Mouse (Mus musculus) v-Abl transformed pro-B cells (cell line): ENCODE measurements around the gene Gm7029.

Source experiments
- in situ Hi-C, 2 experiments: fragments of 400-800 bp; cut with MboI; formaldehyde crosslinking; loops; one replicate each; pipeline ENCODE4 v1.15.1; 2025; ENCODE audit not compliant: unreplicated experiment in 2 of 2

Gene Gm7029

DNA sequence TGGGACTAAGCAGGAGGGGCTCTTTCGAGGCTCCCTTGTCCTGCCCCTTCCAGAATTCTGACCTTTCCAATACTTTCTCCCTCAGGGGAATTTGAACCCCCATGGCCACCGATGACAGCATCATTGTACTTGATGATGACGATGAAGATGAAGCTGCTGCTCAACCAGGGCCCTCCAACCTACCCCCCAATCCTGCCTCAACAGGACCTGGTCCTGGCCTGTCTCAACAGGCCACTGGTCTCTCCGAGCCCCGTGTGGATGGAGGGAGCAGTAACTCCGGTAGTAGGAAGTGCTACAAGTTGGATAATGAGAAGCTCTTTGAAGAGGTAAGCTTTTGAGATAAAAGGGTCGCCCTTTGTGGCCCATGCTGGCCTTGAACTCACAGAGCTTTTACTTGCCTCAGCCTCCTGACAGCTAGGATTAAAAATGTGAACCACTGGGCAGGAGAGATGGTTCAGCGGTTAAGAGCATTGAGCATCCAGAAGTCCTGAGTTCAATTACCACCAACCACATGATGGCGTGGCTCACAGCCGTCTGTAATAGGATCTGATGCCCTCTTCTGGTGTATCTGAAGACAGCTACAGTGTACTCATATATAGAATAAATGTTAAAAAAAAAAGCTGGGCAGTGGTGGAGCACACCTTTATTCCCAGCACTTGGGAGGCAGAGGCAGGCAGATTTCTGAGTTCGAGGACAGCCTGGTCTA, 36.9 kb downstream of the Gm7029 start:
- in situ Hi-C loops = no loop called here

- in situ Hi-C loops = no loop called here
Measured at GRCm38 (mm10) chr17:33911052-33911812, 37.6 kb downstream of the Gm7029 start.

- in situ Hi-C loops = no loop called here
Measured at GRCm38 (mm10) chr17:33911813-33912414, 38.3 kb downstream of the Gm7029 start.

- in situ Hi-C loops = no loop called here
Measured at GRCm38 (mm10) chr17:33913264-33913663, 39.6 kb downstream of the Gm7029 start.

GRCm38 (mm10) chr17:33913905-33914304, 40.3 kb downstream of the Gm7029 start:
- in situ Hi-C loops = no loop called here

DNA sequence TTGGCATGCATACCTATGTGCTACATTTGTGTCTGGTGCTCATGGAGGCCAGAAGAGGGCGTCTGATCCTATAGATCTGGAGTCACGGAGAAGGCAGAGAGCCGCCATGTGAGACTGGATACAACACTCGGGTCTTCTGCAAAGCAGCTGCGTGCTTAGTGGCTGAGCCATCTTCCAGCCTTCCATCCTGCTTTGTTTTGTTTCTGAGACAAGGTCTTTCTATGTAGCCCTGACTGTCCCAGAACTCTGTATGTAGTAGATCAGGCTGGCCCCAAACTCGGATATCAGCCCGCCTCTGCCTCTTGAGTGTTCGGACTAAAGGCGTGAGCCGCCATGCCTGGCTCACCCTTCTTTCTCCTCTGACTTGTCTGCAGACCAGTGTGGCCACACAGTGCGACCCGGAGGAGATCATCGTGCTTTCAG, 41.3 kb downstream of the Gm7029 start:
- in situ Hi-C loops = no loop called here

- in situ Hi-C loops = no loop called here
Measured at GRCm38 (mm10) chr17:33915671-33916250, 42.1 kb downstream of the Gm7029 start, which contains the start of the genes Tapbp and Zbtb22. Gene Tapbp (plus strand): TSS chr17:33915899. Gene Zbtb22 (plus strand): TSS chr17:33915904.

DNA sequence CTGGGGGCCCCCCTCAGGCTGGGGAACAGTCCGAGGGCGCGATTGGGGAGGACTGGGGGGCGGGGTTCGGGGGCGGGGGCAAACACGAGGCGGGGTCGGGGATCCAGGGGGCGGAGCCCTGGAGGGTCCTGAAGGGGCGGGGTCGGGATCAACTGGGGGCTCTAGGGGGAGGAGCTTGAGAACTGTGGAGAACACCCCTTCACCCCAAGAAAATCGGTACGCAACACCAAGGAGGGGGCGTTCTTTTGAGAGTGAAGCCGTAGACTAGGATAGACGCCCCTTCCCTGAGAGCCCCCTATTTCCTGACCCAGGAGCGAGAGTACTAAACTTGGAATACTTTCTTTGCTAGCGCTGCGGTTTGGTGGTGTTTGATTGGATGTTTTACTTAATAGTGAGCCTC, 42.7 kb downstream of the Gm7029 start:
- in situ Hi-C loops = no loop called here

GRCm38 (mm10) chr17:33916847-33917655, 43.4 kb downstream of the Gm7029 start:
- in situ Hi-C loops = no loop called here

GRCm38 (mm10) chr17:33917656-33918292, 44.1 kb downstream of the Gm7029 start:
- in situ Hi-C loops = no loop called here

- in situ Hi-C loops = no loop called here
Measured at GRCm38 (mm10) chr17:33918293-33919203, 44.9 kb downstream of the Gm7029 start.

DNA sequence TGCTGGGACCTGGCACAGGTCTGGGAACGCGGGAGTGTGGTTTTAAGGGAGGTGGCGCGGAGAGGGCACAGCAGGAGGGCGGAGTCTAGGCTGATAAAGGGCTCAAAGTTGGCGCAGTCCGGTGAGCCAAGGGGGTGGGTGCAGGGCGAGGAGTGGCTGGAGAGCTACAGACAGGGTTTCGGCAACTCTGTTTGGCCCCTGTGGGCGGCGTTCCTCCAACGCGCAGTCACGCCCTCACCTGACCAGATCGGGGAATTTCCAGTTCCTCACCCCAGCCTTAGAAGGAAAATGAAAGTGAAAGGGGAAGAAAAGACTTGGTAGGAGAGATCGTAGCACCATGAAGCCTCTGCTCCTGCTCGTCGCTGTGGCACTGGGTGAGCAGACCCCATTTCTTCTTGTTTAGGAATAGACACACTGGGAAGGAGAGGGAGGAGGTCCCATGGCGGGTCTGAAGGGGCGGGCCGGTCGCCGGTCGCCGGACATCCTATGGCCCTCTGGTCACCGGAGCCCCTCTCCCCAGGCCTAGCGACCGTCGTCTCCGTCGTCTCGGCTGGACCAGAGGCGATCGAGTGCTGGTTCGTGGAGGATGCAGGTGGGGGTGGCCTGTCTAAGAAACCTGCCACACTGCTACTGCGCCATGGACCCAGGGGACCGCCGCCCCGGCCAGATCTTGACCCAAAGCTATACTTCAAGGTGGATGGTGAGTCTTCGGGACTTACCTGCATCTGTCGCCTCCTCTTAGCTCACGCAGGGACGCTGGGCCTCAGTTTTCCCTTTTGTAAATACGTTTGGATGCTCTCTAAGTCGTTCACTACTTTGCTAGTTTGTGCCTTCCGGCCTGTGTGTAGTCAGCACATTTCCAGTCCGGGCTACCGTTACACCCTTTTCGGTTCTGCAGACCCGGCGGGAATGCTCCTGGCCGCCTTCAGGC, 46.0 kb downstream of the Gm7029 start:
- in situ Hi-C loops = no loop called here

GRCm38 (mm10) chr17:33920282-33921097, 46.9 kb downstream of the Gm7029 start:
- in situ Hi-C loops = no loop called here

- in situ Hi-C loops = no loop called here
Measured at GRCm38 (mm10) chr17:33921361-33921760, 47.7 kb downstream of the Gm7029 start.
